Mouse (Mus musculus) lung, embryonic 14.5 days (tissue): ENCODE results near the gene Phlpp2. TPM values are rescaled to one million over a fixed set of nuclear protein-coding genes. Genes with fewer than 3 reads are reported as not detected.

ENCODE experiments used
- ATAC-seq: fragments of 200-750 bp; cut with Nextera tagmentation; 2 replicates; pipeline ENCODE4 v1.8.0; 2017; ENCODE audit warnings: mild to moderate bottlenecking, moderate TSS enrichment, moderate library complexity; ENCODE audit not compliant: insufficient read depth
- DNase-seq: peaks from one replicate; pipeline ENCODE4 v3.0.0-alpha.2; 2015
- H3K27ac ChIP-seq: fragments of 300-500 bp; sonication (generic); 2 replicates; pipeline ENCODE4 v1.5.1; 2014; ENCODE audit warnings: low read depth, mild to moderate bottlenecking, moderate library complexity
- H3K27me3 ChIP-seq: fragments of 300-500 bp; sonication (generic); 2 replicates; pipeline ENCODE4 v1.6.1; 2014; ENCODE audit warnings: low read length, control low read depth; ENCODE audit not compliant: insufficient read depth
- H3K36me3 ChIP-seq: fragments of 300-500 bp; sonication (generic); 2 replicates; pipeline ENCODE4 v1.6.1; 2014; ENCODE audit warnings: control low read depth; ENCODE audit not compliant: insufficient read depth
- H3K4me1 ChIP-seq: fragments of 300-500 bp; sonication (generic); 2 replicates; pipeline ENCODE4 v1.6.1; 2014; ENCODE audit warnings: antibody characterized with exemption, control low read depth; ENCODE audit not compliant: insufficient read depth
- H3K4me2 ChIP-seq: fragments of 300-500 bp; sonication (generic); 2 replicates; pipeline ENCODE4 v1.6.1; 2014; ENCODE audit warnings: mild to moderate bottlenecking
- H3K4me3 ChIP-seq: fragments of 300-500 bp; sonication (generic); 2 replicates; pipeline ENCODE4 v1.5.1; 2014; ENCODE audit warnings: low read depth, low read length
- H3K9ac ChIP-seq: fragments of 300-500 bp; sonication (generic); 2 replicates; pipeline ENCODE4 v1.6.1; 2014
- H3K9me3 ChIP-seq: fragments of 300-500 bp; sonication (generic); 2 replicates; pipeline ENCODE4 v1.6.1; 2016; ENCODE audit warnings: low read depth, low read length, control low read depth
- CTCF ChIP-seq: IDR thresholded peaks from 2 replicates; pipeline ENCODE4 v1.5.1; 2016; ENCODE audit warnings: antibody characterized with exemption, low read depth
- WGBS: fragments of 180-500 bp; shearing (Covaris S2); extraction: QIAGEN DNeasy Blood & Tissue Kit; methylation state at CpG from one replicate; pipeline ENCODE4 v1.1.7; 2014; 5-methylcytosine and 5-hydroxymethylcytosine counted together
- polyA plus RNA-seq: library from polyadenylated mRNA; unstranded; fragments of >200 nt; fragmentation: Nextera tagmentation; extraction: Ambion mirVana; gene quantifications from 2 replicates; pipeline ENCODE4 v1.2.1, GENCODE M21; 2014

The Phlpp2 gene
- 3.8 and 4.4 TPM in 2 replicates for polyA plus RNA-seq

DNA sequence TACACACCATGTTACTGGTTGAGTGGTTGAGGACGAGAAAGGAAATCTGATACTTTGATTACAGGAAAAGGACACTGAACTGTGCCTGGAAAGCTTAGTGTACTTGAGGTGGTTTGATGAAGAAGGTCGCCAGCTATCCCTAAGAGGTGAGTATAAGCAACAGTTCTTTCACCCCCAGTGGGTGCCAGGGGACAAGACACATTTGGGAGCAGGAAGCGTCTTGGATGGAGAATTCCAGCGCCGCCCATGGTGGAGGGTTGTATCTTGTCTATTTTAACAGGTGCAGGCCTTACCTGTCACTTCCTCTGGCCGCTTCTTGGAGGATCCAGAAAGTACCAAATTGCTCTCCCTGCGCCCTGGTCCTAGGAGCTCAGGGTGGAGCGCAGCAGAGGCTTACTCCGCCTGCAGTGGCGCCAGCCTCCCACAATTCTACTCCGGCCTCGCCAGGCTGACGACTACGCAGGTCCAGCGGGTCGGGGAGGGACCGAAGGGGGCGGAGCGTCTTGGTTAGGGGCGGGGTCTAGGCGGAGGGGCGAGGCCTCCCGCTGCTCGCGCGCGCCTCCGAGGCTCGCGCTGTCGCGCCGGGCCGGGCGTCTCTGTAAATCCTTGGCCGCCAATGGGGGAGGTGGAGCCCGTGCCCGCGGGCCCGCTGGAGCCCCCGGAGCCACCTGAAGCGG lies at the start of gene Phlpp2:
Gene Phlpp2, plus strand, starts transcription at position 540 of the 677 bp plus-strand sequence.
- Histone ChIP-seq H3K4me1 (no peaks in the 10 kb centered on the region; the same call in 1 of the 2 replicates), H3K36me3 (0 out of 2 replicates have a peak, but pooled peaks cover 14% of the 10 kb centered on the region), H3K27ac (peak within 1 kb of the TSS; percentile 91), H3K4me3 (peak within 1 kb of the TSS; percentile 95), H3K9me3 (no peaks in the 10 kb centered on the region), H3K9ac (peak within 1 kb of the TSS; percentile 91), H3K27me3 (no peaks in the 10 kb centered on the region), H3K4me2 (peak within 1 kb of the TSS; percentile 82)
- ATAC-seq (peak; percentile 98), DNase-seq (peak; percentile 97)
- WGBS, result under 1% methylated on average over 42 of the region's 42 CpGs
- peak; percentile 52 for TF ChIP-seq CTCF

GRCm38 (mm10) chr8:109823561-109823960 lies 44.8 kb upstream of the Phlpp2 start:
- no peak for ATAC-seq
- no peak for DNase-seq
- 90% methylated on average over 2 of the region's 2 CpGs for WGBS
- no peak for TF ChIP-seq CTCF
- Histone ChIP-seq H3K9me3 (no peaks in the 10 kb centered on the region), H3K4me2 (no peak overlapping the region), H3K27me3 (no peaks in the 10 kb centered on the region), H3K4me1 (no peaks in the 10 kb centered on the region), H3K4me3 (no peak overlapping the region), H3K9ac (no peak overlapping the region), H3K27ac (no peak overlapping the region), H3K36me3 (peaks cover 21% of the 10 kb centered on the region)

DNA sequence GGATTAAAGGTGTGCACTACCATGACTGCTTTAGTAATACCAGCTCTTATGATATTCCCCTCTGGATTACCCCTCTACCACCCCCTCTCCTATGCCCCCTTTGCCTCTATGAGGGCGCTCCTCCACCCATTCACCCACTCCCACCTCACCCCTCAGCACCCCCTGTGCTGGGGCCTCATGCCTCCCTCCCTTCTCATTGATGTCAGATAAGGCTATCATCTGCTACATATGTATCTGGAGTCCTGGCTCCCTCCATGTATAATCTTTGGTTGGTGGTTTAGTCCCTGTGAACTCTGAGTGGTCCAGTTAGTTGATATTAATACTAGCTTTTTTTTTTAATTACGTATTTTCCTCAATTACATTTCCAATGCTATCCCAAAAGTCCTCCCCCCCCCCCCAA lies 28.5 kb upstream of the Phlpp2 start:
- 97% methylated on average over 2 of the region's 2 CpGs for WGBS
- H3K9ac ChIP-seq, result no peak overlapping the region
- no peak overlapping the region for H3K27ac ChIP-seq
- ATAC-seq (no peak), DNase-seq (no peak)
- H3K36me3 ChIP-seq, result peaks cover 60% of the 10 kb centered on the region
- no peaks in the 10 kb centered on the region for H3K4me1 ChIP-seq
- no peak for TF ChIP-seq CTCF
- no peaks in the 10 kb centered on the region for H3K9me3 ChIP-seq
- no peak overlapping the region for H3K4me2 ChIP-seq
- no peaks in the 10 kb centered on the region for H3K27me3 ChIP-seq
- H3K4me3 ChIP-seq, result no peak overlapping the region

DNA sequence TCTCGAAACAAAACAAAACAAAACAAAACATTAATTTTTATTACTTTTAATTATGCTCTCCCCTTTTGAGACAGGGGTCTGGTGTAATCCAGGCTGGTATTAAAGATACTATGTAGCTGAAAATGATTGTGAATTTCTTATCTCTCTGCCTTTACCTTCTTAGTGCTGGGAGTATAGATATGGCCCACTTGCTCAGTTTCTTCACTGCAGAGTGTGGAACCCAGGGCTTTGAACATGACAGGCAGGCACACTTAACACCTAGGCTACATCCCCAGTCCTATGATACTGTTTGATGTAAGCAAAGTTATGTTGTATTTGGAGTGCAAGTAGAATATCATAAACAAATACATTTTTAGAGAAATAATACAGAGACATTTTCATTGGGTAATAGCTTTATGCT lies 25.9 kb upstream of the Phlpp2 start:
- H3K4me2 ChIP-seq, result no peak overlapping the region
- peaks cover 58% of the 10 kb centered on the region for H3K36me3 ChIP-seq
- H3K27me3 ChIP-seq, result no peaks in the 10 kb centered on the region
- DNase-seq (no peak), ATAC-seq (no peak)
- H3K9ac ChIP-seq, result no peak overlapping the region
- H3K4me1 ChIP-seq, result no peaks in the 10 kb centered on the region
- no peaks in the 10 kb centered on the region for H3K9me3 ChIP-seq
- no peak overlapping the region for H3K27ac ChIP-seq
- H3K4me3 ChIP-seq, result no peak overlapping the region
- no peak for TF ChIP-seq CTCF
- WGBS, result 85% methylated on average over 1 of the region's 1 CpGs

DNA sequence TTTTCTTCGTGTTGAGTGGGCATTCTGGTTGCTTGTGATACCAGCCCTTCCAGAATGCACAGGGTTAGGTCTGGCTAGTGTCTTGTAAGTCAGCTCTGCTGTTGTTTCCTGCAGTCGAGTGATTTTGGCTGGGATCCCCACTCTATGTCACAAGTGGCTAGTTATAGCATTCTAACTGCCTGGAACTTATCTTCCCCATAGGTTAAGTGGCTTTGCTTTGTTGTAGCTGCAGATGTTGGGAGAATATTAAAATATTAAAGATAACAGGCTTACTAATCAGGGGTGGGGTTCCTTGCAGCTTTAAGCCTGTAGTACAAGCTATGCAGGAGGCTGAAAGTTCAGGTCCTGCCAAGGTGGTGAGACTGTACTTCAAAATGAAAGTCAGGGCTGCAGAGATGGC lies 20.5 kb upstream of the Phlpp2 start:
- DNase-seq (no peak), ATAC-seq (no peak)
- TF ChIP-seq CTCF, result no peak
- Histone ChIP-seq H3K27me3 (no peaks in the 10 kb centered on the region), H3K36me3 (peaks cover 71% of the 10 kb centered on the region), H3K27ac (no peak overlapping the region), H3K9me3 (no peaks in the 10 kb centered on the region), H3K4me2 (no peak overlapping the region), H3K4me3 (no peak overlapping the region), H3K9ac (no peak overlapping the region), H3K4me1 (no peaks in the 10 kb centered on the region)
- 77% methylated on average over 2 of the region's 2 CpGs for WGBS

GRCm38 (mm10) chr8:109848981-109849380 lies 19.4 kb upstream of the Phlpp2 start:
- H3K4me1 ChIP-seq, result no peaks in the 10 kb centered on the region
- no peaks in the 10 kb centered on the region for H3K27me3 ChIP-seq
- DNase-seq, result no peak
- no peak for TF ChIP-seq CTCF
- H3K36me3 ChIP-seq, result peaks cover 65% of the 10 kb centered on the region
- no peak overlapping the region for H3K9ac ChIP-seq
- H3K4me2 ChIP-seq, result no peak overlapping the region
- H3K27ac ChIP-seq, result no peak overlapping the region
- WGBS, result 84% methylated on average over 3 of the region's 3 CpGs
- no peak for ATAC-seq
- H3K9me3 ChIP-seq, result no peaks in the 10 kb centered on the region
- H3K4me3 ChIP-seq, result no peak overlapping the region

- ATAC-seq (no peak), DNase-seq (peak; percentile 88)
- no peak overlapping the region for H3K4me3 ChIP-seq
- 34% methylated on average over 6 of the region's 6 CpGs for WGBS
- H3K9ac ChIP-seq, result no peak overlapping the region
- no peaks in the 10 kb centered on the region for H3K4me1 ChIP-seq
- peaks cover 70% of the 10 kb centered on the region for H3K36me3 ChIP-seq
- no peaks in the 10 kb centered on the region for H3K27me3 ChIP-seq
- peak; percentile 86 for TF ChIP-seq CTCF
- no peak overlapping the region for H3K4me2 ChIP-seq
- H3K9me3 ChIP-seq, result no peaks in the 10 kb centered on the region
- H3K27ac ChIP-seq, result no peak overlapping the region
These were observed 14.9 kb upstream of the Phlpp2 start for GRCm38 (mm10) chr8:109853423-109853822.
